Mouse (Mus musculus) megakaryocyte, embryonic 14.5 days (primary cell): Measurements from ENCODE around the gene Eaf2.

Experiments
- FLI1 ChIP-seq: IDR thresholded peaks from 2 replicates; pipeline ENCODE4 v1.6.1; 2012; ENCODE audit warnings: low read length, inconsistent platforms, mixed read lengths
- GATA1 ChIP-seq: IDR thresholded peaks from 3 replicates; pipeline ENCODE4 v1.6.1; 2012; ENCODE audit warnings: mixed read lengths, low read length, inconsistent platforms, borderline replicate concordance

DNA sequence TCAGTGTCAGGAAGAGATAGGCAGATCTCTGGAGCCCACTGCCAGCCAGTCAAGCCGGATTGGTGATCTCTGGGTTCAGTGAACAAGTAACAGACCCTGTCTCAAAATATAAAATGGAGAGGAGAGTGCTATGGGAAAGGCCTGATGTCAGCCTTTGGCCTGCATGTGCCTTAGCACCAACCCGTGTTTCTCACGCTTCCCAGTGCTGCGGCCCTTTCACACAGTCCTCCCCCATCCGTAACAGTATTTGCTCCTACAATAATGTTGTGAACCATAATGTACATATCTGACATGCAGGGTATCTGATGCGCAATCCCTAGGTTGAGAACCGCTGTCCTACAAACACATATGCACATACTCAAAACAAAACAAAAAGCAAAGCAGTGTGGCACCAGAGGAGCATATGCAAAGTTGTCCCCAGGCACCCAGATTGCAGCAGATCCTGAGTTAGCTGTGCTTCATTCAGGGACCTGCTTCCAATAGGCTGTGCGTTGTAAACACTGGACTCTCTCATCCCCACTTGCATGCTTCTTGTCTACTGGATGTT is 46.3 kb upstream of the Eaf2 start:
- TF ChIP-seq GATA1 (no peak), FLI1 (no peak)
